Mouse (Mus musculus): ENCODE results near the gene Tmem212.
A peak's percentile ranks its signal among the peaks of the same experiment; 100 is the strongest.

The Tmem212 gene

GRCm38 (mm10) chr3:27898178-27898577 lies 2.0 kb upstream of the Tmem212 start:
- DNase-seq: no peak

- DNase-seq: no peak
Observed at GRCm38 (mm10) chr3:27886578-27886977, 9.6 kb downstream of the Tmem212 start.

GRCm38 (mm10) chr3:27885585-27885984 lies 10.6 kb downstream of the Tmem212 start:
- no peak for DNase-seq

- peak in 1 of 2 experiments; percentile 42 for DNase-seq
Observed at GRCm38 (mm10) chr3:27881897-27882835, 14.0 kb downstream of the Tmem212 start.

GRCm38 (mm10) chr3:27878854-27879610 lies 17.1 kb downstream of the Tmem212 start:
- DNase-seq: no peak

GRCm38 (mm10) chr3:27873268-27874073 lies 22.7 kb downstream of the Tmem212 start:
- no peak for DNase-seq

GRCm38 (mm10) chr3:27872429-27872828 lies 23.7 kb downstream of the Tmem212 start:
- DNase-seq: no peak

- no peak for DNase-seq
Observed at GRCm38 (mm10) chr3:27871891-27872290, 24.3 kb downstream of the Tmem212 start.

- DNase-seq: no peak
Observed at GRCm38 (mm10) chr3:27871371-27871770, 24.8 kb downstream of the Tmem212 start.

- no peak for DNase-seq
Observed at GRCm38 (mm10) chr3:27868681-27869080, 27.5 kb downstream of the Tmem212 start.

GRCm38 (mm10) chr3:27867731-27868130 lies 28.4 kb downstream of the Tmem212 start:
- no peak for DNase-seq

- DNase-seq: peak; percentile 74 to 86
Observed at GRCm38 (mm10) chr3:27862821-27863740, 33.1 kb downstream of the Tmem212 start.

GRCm38 (mm10) chr3:27861601-27862000 lies 34.6 kb downstream of the Tmem212 start:
- peak; percentile 83 to 88 for DNase-seq

GRCm38 (mm10) chr3:27861086-27861485 lies 35.1 kb downstream of the Tmem212 start:
- DNase-seq: no peak

- DNase-seq: no peak
Observed at GRCm38 (mm10) chr3:27859161-27859561, 37.0 kb downstream of the Tmem212 start.

GRCm38 (mm10) chr3:27858441-27859115 lies 37.6 kb downstream of the Tmem212 start:
- no peak for DNase-seq

GRCm38 (mm10) chr3:27856288-27856687 lies 39.9 kb downstream of the Tmem212 start:
- no peak for DNase-seq

- peak; percentile 25 to 39 for DNase-seq
Observed at GRCm38 (mm10) chr3:27854431-27855180, 41.6 kb downstream of the Tmem212 start.

- DNase-seq: no peak
Observed at GRCm38 (mm10) chr3:27843266-27843665, 52.9 kb downstream of the Tmem212 start.

GRCm38 (mm10) chr3:27842856-27843255 lies 53.3 kb downstream of the Tmem212 start:
- DNase-seq: no peak
